Mouse (Mus musculus) liver, embryonic 13.5 days (tissue): ENCODE measurements around the gene Nfia. TPM values are rescaled to one million over a fixed set of nuclear protein-coding genes. Genes with fewer than 3 reads are reported as not detected.
A peak's percentile ranks its signal among the peaks of the same experiment; 100 is the strongest.

Experiments
- ATAC-seq: fragments of 200-750 bp; cut with Nextera tagmentation; 2 replicates; pipeline ENCODE4 v1.8.0; 2017; ENCODE audit warnings: low read depth, mild to moderate bottlenecking, moderate number of reproducible peaks, moderate library complexity
- DNase-seq: peaks from one replicate; pipeline ENCODE4 v3.0.0; 2022
- H3K27ac ChIP-seq: fragments of 300-500 bp; sonication (generic); 2 replicates; pipeline ENCODE4 v1.5.1; 2015; ENCODE audit warnings: moderate library complexity, mild to moderate bottlenecking, inconsistent platforms
- H3K27me3 ChIP-seq: fragments of 300-500 bp; sonication (generic); 2 replicates; pipeline ENCODE4 v1.6.1; 2015; ENCODE audit warnings: mild to moderate bottlenecking, inconsistent platforms
- H3K36me3 ChIP-seq: fragments of 300-500 bp; sonication (generic); 2 replicates; pipeline ENCODE4 v1.6.1; 2015; ENCODE audit warnings: mild to moderate bottlenecking, inconsistent platforms
- H3K4me1 ChIP-seq: fragments of 300-500 bp; sonication (generic); replicated peaks from 2 replicates; pipeline ENCODE4 v1.6.1; 2015; ENCODE audit warnings: inconsistent platforms
- H3K4me2 ChIP-seq: fragments of 300-500 bp; sonication (generic); 2 replicates; pipeline ENCODE4 v1.6.1; 2015; ENCODE audit warnings: inconsistent platforms, mild to moderate bottlenecking, moderate library complexity
- H3K4me3 ChIP-seq: fragments of 300-500 bp; sonication (generic); replicated peaks from 2 replicates; pipeline ENCODE4 v1.5.1; 2015; ENCODE audit warnings: mild to moderate bottlenecking, inconsistent platforms
- H3K9ac ChIP-seq: fragments of 300-500 bp; sonication (generic); 2 replicates; pipeline ENCODE4 v1.6.1; 2015; ENCODE audit warnings: mild to moderate bottlenecking, inconsistent platforms
- H3K9me3 ChIP-seq: fragments of 300-500 bp; sonication (generic); replicated peaks from 2 replicates; pipeline ENCODE4 v1.6.1; 2016; ENCODE audit warnings: inconsistent platforms
- WGBS: fragments of 180-500 bp; shearing (Covaris S2); methylation state at CpG from one replicate; pipeline ENCODE4 v1.1.7; 2015; ENCODE audit not compliant: insufficient replicate concordance; 5-methylcytosine and 5-hydroxymethylcytosine counted together
- polyA plus RNA-seq: library from polyadenylated mRNA; unstranded; fragments of >200 nt; fragmentation: Nextera tagmentation; extraction: Ambion mirVana; gene quantifications from 2 replicates; pipeline ENCODE4 v1.2.1, GENCODE M21; 2015

Gene Nfia
- polyA plus RNA-seq, 1 experiment from 2014 or later, result 3.0 TPM

DNA sequence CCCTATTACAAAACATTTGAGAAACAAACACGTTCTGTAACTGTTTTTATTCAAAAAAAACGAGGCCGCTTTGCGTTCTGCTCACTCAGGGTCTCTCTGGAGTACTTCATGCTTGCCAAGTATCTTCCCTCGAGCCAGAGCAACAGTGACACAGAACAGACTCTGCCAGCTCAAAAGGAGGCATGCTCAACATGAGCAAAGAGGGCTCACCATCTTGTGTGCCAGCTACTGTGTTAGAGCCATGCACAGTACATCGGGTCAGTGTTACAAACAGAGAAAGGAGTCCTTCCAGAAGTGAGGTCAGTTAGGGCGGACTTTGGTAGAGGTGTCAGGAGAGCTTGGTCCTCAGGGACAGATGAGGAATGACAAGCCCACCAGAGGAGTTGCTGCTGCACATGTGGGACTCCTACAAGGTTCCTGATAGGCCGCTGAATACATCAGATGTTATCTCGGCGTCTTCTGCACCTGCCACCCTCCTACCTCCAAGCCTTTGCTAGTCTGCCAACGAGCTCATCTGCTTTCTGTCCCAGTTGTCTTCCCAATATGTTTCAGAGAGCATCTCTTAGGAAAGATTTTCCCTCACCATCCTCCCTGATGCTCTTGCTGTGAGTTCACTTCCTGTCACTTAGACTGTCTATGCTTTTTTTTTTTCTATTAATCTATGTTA lies 224.8 kb downstream of the Nfia start:
- H3K36me3 ChIP-seq, result no peaks in the 10 kb centered on the region
- H3K27me3 ChIP-seq, result no peaks in the 10 kb centered on the region
- no peak overlapping the region for H3K27ac ChIP-seq
- no peak overlapping the region for H3K9ac ChIP-seq
- H3K4me2 ChIP-seq, result no peak overlapping the region
- no peak overlapping the region for H3K4me3 ChIP-seq
- no peaks in the 10 kb centered on the region for H3K9me3 ChIP-seq
- WGBS, result 66% methylated on average over 11 of the region's 11 CpGs
- ATAC-seq (no peak), DNase-seq (no peak)
- 0 out of 2 replicates have a peak, but pooled peaks cover under 1% of the 10 kb centered on the region for H3K4me1 ChIP-seq

DNA sequence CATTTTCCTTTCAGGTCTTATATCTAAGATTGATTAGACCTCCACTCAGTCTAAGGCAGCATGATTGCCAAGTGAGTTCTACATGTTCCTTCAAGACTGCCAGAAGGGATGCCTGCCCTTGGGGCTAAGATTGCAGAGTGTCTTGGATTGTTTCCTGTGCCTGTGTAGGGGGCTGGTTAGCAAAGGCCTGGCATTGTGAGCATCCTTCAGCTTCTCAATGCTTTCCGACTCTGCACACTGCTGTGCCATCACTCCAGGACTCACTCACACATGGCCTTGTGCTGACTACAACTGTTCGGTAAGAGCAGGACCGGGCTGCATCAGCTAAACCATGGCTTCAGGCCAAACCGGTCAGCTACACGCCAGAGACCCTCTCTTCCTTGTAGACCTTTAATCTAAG lies 229.7 kb downstream of the Nfia start:
- WGBS, result 67% methylated on average over 5 of the region's 5 CpGs
- Histone ChIP-seq H3K27ac (no peak overlapping the region), H3K9me3 (no peaks in the 10 kb centered on the region), H3K36me3 (no peaks in the 10 kb centered on the region), H3K4me3 (no peak overlapping the region), H3K9ac (no peak overlapping the region), H3K4me2 (no peak overlapping the region), H3K27me3 (no peaks in the 10 kb centered on the region), H3K4me1 (peaks cover 10% of the 10 kb centered on the region; the same call in 1 of the 2 replicates)
- ATAC-seq (no peak), DNase-seq (no peak)

DNA sequence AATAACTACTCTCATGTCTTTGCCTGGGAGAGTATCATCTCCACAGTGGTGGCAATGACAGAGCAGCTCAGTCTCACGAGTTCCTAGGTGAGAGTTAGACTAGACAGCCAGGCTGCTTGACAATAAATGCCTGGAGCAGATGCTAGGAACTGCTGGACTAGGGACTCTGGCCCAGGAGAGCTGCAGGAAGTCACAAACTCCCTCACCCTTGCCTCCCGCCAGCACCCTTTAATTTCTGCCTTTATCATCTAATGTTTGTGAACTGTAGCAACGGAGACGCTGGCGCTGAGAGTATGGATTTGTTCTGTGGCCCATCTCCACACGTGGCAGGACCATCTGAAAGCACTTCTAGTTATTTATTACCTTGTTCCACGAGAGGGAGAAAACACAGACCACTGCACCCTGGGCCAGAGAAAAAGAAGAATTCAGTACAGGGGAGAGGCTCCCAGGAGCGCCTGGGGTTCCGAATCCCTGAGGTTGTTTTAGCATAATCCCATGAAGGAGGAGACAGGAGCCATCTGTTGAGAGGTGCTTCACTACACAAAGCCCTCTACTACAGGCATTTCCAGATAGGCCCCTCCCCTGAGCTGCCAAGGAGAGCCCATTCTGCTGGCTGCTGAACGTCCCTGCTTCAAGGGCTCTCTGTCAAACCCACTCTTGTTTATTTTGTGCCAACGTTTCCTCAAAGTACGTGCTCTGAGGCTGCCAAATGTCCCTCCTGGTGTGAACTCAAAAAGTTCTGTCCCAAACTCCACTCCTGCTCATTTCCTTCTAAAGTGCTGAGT lies 231.0 kb downstream of the Nfia start:
- Histone ChIP-seq H3K4me3 (no peak overlapping the region), H3K36me3 (no peaks in the 10 kb centered on the region), H3K9me3 (no peaks in the 10 kb centered on the region), H3K4me2 (no peak overlapping the region), H3K27ac (peak overlapping the region; percentile 24), H3K27me3 (no peaks in the 10 kb centered on the region), H3K4me1 (peaks cover 10% of the 10 kb centered on the region; the same call in 1 of the 2 replicates), H3K9ac (no peak overlapping the region)
- ATAC-seq (peak; percentile 34; the same call in 1 of the 2 replicates), DNase-seq (no peak)
- WGBS, result 33% methylated on average over 12 of the region's 12 CpGs

DNA sequence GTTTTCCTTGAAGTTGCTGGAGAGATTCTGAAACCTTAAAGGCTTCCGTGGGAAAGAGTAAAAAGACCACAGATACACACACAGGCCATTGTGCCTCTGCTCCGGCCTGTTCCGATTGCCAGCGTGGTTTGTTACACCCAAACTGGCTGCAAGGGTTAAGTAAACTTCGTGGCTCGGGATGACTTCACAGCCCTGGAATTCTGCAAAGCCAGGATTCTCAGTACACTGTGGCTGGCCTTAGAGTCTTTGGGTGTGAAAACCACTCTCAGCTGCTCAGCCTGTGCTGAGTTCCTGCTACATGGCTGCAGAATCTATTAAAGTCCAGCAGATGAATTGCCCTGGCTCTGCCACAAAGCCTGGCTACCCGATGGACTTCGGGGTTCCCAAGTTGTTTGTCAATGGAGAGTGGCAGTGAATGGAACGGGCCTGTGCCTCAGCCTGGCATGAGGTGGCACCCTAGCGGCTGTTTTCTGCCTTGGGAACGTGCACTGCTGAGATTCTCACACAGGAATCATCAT lies 231.6 kb downstream of the Nfia start:
- Histone ChIP-seq H3K4me1 (peaks cover 10% of the 10 kb centered on the region; the same call in 1 of the 2 replicates), H3K4me3 (no peak overlapping the region), H3K27me3 (no peaks in the 10 kb centered on the region), H3K9ac (no peak overlapping the region), H3K9me3 (no peaks in the 10 kb centered on the region), H3K36me3 (no peaks in the 10 kb centered on the region), H3K4me2 (no peak overlapping the region), H3K27ac (peak overlapping the region; percentile 24)
- ATAC-seq (peak; percentile 57), DNase-seq (no peak)
- WGBS, result 25% methylated on average over 11 of the region's 11 CpGs

DNA sequence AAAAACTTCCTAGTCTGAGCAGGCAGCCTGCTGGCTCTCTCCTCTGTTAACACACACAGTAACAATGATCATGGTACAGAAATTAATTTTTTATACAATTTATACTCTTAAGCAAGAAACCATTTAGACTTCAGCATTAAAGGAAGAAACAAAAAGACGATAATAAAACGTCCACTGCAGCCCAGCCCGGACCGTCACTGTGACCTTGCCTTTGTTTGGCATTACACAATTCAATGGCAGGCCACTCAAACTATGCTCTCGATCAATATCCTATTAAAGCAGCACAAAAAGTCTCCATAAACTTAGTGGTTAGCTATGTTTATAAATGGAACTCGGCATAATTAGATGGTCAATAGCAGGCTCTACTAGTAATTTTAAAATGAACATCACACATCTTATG lies 232.5 kb downstream of the Nfia start:
- Histone ChIP-seq H3K27ac (peak overlapping the region; percentile 24; the same call in 1 of the 2 replicates), H3K36me3 (no peaks in the 10 kb centered on the region), H3K4me1 (peaks cover 10% of the 10 kb centered on the region; the same call in 1 of the 2 replicates), H3K4me3 (no peak overlapping the region), H3K9me3 (no peaks in the 10 kb centered on the region), H3K27me3 (no peaks in the 10 kb centered on the region), H3K9ac (no peak overlapping the region), H3K4me2 (no peak overlapping the region)
- WGBS, result 70% methylated on average over 6 of the region's 6 CpGs
- DNase-seq (no peak), ATAC-seq (no peak)

DNA sequence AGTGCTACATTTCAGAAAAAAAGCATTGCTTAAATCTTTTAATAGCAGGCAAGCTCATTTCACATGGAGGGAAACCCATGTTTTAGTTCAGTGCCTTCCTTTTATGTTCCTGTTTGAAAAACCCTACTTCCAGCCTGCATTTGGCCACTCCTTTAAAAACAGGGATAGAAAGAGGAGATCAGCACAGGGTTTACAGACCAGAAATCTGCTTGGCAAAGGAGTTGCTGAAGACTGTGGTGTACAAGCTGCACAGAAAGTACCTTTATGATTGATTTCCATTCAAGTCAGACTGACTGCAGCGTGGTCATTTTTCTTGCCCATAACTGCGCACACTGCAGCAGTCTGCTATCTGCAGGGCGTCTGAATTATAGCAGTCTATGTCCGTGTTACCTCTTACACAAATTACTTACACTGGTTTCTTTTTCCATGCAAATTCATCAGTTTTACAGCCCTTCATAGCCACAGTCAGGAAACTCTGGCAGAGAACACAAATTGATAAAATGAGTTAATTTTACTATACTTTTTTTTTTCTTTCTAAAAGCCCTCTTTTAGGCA lies 236.4 kb downstream of the Nfia start:
- Histone ChIP-seq H3K4me3 (no peak overlapping the region), H3K27me3 (no peaks in the 10 kb centered on the region), H3K4me2 (no peak overlapping the region), H3K4me1 (peaks cover 5% of the 10 kb centered on the region; the same call in 1 of the 2 replicates), H3K27ac (no peak overlapping the region), H3K9ac (no peak overlapping the region), H3K36me3 (no peaks in the 10 kb centered on the region), H3K9me3 (no peaks in the 10 kb centered on the region)
- WGBS, result 57% methylated on average over 4 of the region's 4 CpGs
- DNase-seq, result no peak
- no peak for ATAC-seq

DNA sequence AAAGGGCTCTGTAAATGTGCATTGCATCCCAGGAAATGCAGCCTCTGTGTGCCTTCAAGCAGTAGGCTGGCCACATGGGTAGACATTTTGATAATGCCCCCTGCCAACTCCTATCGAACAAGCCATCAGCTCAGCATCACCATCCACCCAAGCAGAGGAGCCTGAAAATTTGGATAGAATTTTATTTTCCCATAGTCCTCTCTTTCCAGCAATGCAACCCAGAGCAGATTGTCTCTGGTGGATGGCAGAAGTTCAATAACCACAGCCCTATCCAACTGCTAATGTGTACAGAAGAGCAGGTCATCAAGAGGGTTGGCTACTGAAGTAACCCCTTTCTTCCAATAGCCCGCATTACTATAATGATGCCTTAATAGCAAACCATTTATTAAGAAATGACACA lies 237.4 kb downstream of the Nfia start:
- DNase-seq (no peak), ATAC-seq (no peak)
- H3K36me3 ChIP-seq, result no peaks in the 10 kb centered on the region
- 76% methylated on average over 2 of the region's 2 CpGs for WGBS
- H3K9ac ChIP-seq, result no peak overlapping the region
- H3K4me3 ChIP-seq, result no peak overlapping the region
- no peaks in the 10 kb centered on the region for H3K4me1 ChIP-seq
- H3K4me2 ChIP-seq, result no peak overlapping the region
- no peaks in the 10 kb centered on the region for H3K27me3 ChIP-seq
- no peaks in the 10 kb centered on the region for H3K9me3 ChIP-seq
- H3K27ac ChIP-seq, result no peak overlapping the region

DNA sequence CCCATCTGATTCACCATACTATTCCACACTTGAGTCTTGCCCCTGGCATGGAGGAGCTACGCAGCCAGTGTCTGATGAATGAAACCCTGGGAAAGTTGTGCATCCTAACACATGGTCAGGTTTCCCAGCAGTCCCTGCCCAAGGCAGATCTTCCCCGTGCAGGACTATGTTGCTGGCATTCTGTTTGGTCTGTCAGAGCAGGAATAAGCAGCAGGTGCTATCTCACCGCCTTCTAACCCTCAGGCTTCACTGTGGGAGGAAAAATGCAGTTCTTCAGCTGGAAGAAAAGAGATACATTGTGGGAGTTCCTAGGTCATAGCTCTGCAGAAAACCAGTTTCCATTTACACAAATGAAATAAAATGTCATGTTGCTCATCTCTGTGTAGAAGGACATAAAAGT lies 247.3 kb downstream of the Nfia start:
- DNase-seq (no peak), ATAC-seq (no peak)
- Histone ChIP-seq H3K27ac (no peak overlapping the region), H3K4me3 (no peak overlapping the region), H3K4me1 (no peaks in the 10 kb centered on the region), H3K9me3 (no peaks in the 10 kb centered on the region), H3K36me3 (no peaks in the 10 kb centered on the region), H3K9ac (no peak overlapping the region), H3K27me3 (no peaks in the 10 kb centered on the region), H3K4me2 (no peak overlapping the region)
- 67% methylated on average over 3 of the region's 3 CpGs for WGBS

DNA sequence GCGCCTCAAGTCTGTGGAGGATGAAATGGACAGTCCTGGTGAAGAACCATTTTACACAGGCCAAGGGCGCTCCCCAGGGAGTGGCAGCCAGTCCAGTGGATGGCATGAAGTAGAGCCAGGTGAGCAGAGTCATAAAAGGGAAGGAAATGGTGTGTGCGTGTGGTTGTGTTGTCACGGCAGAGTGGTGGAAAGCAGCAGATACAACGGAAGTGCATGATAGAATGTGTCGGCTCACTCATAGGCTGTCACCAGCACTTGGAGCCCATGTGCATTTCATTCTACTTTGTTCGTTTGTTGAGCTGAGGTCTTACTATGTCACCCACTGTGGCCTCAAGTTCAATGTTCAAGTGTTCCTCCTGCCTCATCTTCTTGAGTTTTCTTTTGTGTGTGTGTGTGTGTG lies 248.3 kb downstream of the Nfia start:
- ATAC-seq (no peak), DNase-seq (no peak)
- Histone ChIP-seq H3K9ac (no peak overlapping the region), H3K4me1 (no peaks in the 10 kb centered on the region), H3K4me3 (no peak overlapping the region), H3K27ac (no peak overlapping the region), H3K36me3 (no peaks in the 10 kb centered on the region), H3K4me2 (no peak overlapping the region), H3K27me3 (no peaks in the 10 kb centered on the region), H3K9me3 (no peaks in the 10 kb centered on the region)
- 53% methylated on average over 7 of the region's 7 CpGs for WGBS

DNA sequence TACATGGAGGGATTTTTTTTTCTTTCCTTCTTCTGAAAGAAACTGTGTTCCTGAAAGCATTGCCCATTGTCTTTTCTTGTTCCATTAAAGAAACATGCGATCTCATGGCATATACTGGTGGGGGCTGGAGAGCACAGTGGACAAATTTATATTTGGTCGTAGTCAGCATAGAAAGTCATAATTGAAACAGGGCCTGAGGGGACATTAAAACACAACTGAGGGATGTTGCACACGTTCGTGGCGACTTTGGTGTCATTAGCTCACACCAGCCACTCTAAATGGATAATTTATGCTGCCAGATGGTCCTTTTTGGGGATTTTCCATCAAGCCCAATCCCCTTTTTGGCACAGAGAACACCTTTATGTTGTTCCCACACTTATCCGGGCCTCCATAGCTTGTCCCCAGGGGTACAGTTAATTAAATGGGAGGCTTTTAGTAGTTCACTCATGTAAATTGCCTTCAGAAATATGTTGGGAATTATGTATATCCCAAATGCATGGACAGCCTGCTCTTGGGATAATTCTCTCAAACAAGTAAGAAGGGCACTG lies 250.8 kb downstream of the Nfia start:
- no peaks in the 10 kb centered on the region for H3K9me3 ChIP-seq
- H3K27me3 ChIP-seq, result no peaks in the 10 kb centered on the region
- no peaks in the 10 kb centered on the region for H3K36me3 ChIP-seq
- H3K27ac ChIP-seq, result no peak overlapping the region
- no peak for DNase-seq
- 63% methylated on average over 6 of the region's 6 CpGs for WGBS
- H3K9ac ChIP-seq, result no peak overlapping the region
- H3K4me2 ChIP-seq, result no peak overlapping the region
- ATAC-seq, result no peak
- no peaks in the 10 kb centered on the region for H3K4me1 ChIP-seq
- no peak overlapping the region for H3K4me3 ChIP-seq

DNA sequence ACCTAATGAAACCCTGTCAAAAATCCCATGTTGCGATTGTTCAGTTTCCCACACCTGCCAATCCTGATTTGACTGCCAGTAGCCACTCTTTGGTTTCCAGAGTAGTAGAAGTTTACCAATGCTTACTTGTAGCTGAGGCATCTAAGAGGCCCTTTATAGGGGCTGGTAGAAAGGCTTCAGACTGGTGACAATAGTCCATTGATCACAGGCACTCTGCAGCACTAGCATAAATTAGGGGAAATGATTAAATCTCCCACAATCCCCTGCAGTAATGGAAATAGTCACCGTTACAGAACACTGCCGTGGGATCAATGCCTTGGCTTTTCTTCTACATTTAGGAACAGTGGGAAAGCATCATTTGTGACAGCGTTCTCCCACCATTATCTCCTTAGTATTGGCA lies 254.9 kb downstream of the Nfia start:
- no peaks in the 10 kb centered on the region for H3K27me3 ChIP-seq
- 69% methylated on average over 4 of the region's 4 CpGs for WGBS
- no peak overlapping the region for H3K27ac ChIP-seq
- H3K4me1 ChIP-seq, result no peaks in the 10 kb centered on the region
- no peaks in the 10 kb centered on the region for H3K36me3 ChIP-seq
- H3K4me2 ChIP-seq, result no peak overlapping the region
- H3K9ac ChIP-seq, result no peak overlapping the region
- ATAC-seq, result no peak
- no peaks in the 10 kb centered on the region for H3K9me3 ChIP-seq
- no peak for DNase-seq
- H3K4me3 ChIP-seq, result no peak overlapping the region
